Mouse (Mus musculus) urinary bladder, adult 2 months (tissue): ENCODE data around the gene Numb. TPM values are rescaled to one million over a fixed set of nuclear protein-coding genes. Genes with fewer than 3 reads are reported as not detected.

ENCODE experiments used
- DNase-seq: peaks from one replicate; pipeline ENCODE4 v3.0.0; 2022; ENCODE audit warnings: low spot score
- polyA plus RNA-seq: library from polyadenylated mRNA; depleted of rRNA; stranded (reverse); fragments of >200 nt; gene quantifications from 2 replicates; pipeline ENCODE4 v1.2.3, GENCODE M21; 2012

Numb gene
- polyA plus RNA-seq, 1 experiment = 59.7 TPM

DNA sequence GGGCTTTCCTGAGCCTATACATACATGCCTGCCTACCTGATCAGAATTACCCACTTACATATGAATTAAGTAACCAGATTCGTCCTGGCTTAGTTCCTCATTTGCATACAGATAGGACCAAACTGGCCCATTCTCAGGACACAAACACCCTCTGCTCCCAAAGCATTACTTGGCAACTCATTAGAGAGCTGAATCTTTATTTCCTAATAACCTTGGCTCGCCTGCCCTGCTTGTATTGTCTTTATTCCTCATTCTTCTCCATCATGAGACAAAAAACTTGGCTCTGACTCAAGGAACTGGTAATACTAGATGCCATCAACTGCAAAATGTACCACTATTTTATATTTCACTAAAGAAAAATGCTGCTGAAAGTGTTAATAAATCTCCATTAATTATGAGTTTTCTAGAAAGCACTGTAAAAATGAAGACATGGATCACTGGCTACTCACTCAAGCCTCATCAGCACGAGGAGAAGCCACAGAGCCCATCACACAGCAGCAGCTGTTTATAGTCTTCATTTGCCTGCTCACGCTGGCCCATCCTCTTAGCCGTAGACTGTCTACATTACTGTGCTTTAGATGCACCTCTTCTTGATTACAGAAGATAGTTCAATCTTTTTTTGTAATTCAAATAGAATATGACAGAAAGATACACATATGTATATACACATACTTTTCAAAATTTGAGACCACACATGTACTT lies 69.1 kb downstream of the Numb start:
- no peak for DNase-seq

DNA sequence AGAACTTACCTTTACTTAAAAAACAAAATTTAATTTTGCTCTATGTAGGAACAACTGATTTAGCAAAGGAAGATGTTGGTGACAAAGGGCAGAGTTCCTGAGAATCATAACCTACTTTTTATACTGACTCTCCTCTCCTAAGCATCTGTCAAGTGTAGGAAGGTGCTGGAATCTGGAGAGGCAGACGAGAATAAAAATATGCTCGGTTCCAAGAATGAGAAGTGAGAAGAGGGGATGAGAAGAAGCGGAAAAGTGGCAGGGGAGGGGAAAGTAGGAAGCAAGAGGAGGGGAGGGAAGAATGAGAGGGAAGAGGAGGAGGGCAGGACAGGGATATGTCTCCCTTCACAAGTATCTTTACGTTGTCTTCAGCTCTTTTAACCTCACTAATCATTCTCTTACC lies 71.4 kb downstream of the Numb start:
- DNase-seq = no peak

DNA sequence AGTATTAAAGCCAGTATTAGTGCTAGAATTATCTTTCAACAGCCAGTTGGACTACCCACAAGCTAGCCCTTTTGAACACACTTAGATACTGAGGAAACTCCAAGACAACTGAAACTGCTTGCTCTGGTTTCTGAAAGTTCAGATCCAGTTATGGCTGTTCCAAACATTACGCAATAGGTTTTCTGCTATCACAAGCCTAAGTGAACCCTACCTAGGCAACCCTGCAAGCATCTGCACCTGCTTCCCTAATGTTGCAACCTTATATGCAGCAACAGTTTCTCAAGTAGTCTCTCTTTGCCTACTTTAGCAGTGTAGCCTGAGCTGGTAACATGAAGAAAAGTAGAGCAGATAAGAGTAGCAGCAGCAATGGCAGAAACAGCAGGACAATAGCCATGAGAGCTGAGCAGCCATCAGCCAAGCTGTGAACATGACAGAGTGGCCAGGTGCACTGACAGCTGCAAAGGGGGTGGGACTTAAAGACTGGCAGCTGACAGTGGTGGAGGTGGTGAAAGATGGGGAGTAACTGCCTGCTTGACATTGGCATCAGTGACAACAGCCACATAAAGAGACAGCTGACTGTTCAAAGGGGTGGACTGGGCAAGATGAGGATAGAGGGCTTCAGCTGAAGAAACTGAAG lies 73.0 kb downstream of the Numb start:
- no peak for DNase-seq

DNA sequence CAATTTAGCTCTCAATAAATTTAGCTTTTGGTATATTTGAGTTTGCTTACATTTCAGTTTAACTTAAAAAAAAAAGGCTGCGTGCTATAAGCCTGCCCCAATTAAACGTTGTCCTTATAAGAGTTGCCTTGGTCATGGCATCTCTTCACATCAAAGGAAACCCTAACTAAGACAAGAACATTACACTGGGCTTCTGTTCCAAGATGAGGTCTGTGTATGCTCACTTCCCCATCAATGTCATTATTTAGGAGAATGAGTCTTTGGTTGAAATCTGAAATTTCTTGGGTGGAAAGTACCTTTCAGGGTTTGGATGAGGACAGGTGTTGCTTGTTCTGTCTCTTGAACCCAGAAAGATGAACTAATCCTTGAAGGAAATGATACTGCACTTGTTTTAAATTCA lies 73.9 kb downstream of the Numb start:
- no peak for DNase-seq

DNA sequence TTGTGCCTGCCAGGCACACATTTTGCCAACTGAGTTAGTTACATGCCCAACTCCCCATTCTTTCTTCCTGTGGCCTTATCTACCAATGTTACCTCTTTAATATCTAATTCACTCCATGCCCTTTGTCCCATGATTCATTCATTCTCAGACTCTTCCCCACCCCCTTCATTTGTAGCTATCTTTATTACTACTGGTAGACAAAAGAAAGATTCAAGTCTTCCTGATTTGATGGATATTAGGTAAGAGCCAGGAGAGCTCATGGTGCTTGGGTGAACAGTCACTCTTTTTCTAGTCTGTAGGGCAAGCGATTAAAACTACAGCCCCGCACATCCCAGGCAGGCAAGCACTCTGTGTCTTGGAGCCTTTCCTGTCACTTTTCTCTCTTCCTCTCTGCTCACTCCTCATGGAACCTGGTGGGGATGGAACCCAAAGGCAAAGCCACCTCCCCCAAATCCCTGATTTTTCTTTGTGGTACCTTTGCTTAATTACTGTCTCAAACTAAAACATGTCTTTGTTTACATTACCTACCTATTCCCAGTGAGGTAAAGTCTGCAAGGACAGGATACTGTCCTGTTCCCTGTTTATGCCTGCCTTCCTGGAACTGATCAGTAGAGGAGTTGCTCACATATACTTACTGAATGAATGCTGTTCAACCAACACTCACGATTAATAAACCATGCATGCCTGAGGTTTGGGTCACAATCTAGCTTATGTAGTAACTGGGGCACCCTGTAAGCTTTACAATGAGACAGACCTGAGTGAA lies 78.9 kb downstream of the Numb start:
- DNase-seq = no peak

DNA sequence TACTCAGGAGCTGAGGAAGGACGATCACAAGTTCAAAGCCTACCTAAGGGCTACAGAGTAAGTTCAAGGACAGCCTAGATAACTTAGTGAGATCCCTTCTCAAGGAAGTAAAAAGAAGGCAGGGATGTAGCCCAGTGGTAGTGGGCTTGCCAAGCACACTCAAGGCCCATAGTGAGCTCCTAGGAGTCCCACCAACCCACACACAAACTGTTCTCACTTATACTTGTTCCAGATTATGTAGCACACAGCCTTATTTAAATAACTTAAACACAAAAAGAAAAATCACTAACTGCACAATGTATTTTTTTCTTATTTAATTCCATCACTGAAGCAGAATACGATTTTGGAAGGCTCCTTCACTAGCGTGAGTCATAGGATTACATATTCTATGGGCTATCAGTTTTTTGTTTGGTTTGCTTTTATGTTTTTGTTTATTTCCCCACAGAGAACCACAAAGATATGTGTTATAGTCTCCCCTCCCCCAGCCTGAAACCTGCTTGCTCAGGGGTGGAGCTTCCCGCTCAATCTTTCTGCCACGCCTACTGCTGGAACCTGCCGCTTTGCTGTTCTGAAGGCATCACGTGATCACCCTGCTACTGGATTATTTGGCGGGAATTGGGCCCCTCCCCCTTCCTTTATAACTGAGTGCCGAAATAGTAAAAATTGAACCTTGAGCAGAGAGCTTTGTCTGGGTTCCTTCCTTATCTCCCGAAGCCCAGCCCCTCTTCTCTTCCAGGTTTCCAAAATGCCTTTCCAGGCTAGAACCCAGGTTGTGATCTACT lies 80.1 kb downstream of the Numb start:
- no peak for DNase-seq

DNA sequence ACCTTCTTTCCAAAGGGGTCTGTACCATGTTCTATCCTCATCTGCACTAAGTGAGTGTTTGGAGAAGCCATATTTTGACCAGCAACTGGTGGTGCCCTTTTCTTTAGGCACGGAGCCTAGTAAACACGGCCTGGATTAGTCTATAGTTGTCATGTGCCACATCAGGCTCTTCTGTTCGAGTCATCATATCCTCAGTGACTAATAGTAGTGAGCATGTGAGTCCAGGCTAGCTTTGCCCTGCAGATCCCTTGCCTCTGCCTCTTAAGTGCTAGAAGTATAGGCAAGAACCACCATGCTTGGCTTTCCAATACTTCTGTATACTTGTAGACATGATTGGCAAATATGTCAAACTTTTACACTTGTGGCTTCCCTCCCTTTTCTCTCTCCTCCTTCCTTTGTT lies 87.8 kb downstream of the Numb start:
- no peak for DNase-seq

DNA sequence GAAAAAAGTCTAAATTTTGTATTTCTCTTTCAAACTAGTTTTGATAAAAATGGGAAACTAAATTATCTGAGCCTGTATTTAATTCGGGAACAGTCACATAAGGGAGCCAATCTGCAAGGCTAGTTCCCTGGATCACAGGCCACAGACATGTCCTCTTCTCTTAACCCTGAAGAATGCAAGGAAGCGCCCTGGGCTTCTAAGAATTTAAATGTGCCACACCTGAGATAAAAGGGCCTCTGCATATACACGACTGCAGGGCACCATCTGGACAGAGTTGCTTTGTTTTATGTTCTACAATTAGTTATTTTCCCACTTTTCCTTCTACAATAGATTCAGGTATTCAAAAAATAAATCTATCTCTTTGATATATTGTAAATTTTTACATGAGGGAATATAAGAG lies 91.3 kb downstream of the Numb start:
- no peak for DNase-seq

DNA sequence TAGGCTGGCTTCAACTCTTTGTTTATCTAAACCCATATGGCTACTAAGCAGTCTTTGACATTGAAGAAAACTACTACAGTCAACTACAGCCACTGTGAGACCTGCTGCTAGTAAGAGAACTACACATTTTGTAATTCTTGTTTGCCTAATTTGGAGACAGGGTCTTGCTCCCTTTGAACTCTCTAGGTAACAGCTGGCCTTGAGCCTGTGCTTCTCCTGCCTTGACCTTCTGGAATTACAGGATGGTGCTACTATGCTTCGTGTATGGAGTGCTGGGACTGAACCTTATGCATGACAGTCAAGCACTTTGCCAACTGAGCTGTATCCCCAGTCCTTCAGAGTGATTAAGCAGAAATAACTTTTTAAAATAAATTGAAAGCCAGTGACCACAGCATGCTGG lies 105.1 kb downstream of the Numb start:
- DNase-seq = no peak

DNA sequence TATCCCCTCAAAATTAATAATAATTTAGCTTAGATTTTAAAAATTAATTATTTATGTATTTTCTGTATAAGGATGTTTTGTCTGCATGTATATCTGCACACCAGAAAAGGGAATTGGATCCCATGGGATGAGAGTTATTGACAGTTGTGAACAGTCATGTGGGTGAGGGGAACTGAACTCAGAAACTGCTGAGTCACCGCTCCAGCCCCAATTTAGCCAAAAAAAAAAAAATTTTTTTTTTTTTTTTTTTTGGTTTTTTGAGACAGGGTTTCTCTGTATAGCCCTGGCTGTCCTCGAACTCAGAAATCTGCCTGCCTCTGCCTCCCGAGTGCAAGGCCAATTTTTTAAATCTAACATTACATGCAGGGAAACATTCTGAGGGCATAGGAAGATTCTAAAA lies 109.8 kb downstream of the Numb start:
- DNase-seq = no peak

DNA sequence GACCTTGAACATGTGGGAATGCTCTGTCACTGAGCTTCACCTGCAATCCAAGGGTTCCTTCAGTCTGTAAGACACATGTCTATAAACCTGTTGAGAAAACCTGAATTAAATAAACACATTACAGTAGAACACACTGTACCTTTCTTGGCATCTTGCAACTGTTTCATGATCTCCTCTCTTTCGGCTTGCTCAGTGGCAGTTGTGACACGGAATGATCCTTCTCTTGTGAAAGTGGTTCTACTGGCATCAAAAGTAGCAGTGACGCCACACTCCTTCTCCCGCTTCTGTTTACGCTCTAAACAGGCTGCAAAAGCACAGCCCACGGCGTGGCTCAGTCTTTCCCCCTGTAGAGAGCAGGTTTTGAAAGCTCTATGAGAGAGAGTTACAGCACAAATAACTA lies 118.1 kb downstream of the Numb start:
- no peak for DNase-seq

DNA sequence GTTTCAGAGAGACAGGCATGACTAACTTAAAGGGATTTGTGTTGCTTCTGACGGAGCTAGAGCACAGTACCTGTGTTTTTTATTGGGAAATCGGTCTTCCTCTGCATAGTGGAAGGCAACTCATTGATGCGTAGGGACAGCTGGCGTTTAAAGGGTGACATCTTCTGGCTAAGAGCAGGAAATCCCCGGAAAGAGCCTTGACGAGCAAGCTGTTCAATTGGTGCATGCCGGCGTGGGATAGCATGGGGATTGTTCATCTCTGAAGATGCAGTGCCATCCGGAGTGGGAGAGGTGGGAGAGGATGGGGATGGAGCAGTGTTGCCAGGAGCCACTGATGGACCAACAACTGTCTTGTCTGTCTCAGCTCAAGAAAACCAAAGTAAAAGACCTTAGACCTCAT lies 120.8 kb downstream of the Numb start:
- DNase-seq = no peak

DNA sequence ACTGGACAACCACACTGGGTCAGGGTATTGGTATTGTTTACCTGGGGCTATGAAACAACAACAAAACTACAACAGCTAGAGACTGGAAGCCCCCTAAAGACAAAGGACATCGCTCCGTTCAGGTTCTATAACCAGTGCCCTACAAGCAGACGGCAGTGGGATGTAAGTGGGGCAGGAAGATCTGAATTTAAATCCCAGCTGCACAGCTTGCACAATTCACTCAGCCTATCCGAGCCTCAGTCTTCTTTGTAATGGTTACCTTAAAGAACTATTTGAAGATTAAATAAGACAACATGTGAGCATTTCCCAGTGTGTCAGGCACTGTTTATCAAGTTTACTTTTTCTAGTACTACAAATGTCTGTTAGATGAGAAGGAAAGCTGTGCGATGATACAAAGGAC lies 123.4 kb downstream of the Numb start:
- DNase-seq = no peak

DNA sequence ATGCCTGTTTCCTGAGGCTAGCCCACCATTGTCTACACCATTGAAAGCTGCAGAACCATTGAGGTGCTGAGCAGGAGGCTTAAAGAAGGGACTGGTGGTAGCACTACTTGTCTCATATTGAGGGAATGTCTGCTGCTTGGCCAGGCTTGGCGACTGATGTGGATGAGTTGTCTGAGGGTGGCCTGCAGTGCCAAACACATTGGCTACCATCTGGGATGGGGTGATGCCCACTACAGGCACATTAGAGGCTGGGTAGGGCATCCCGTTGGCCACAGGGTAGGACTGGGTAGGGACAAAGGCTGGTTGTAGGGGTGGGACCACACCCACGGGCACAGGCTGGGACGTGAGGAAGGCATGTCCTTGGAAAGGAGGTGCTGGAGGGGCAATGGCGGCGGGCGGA lies 126.1 kb downstream of the Numb start:
- DNase-seq = no peak

DNA sequence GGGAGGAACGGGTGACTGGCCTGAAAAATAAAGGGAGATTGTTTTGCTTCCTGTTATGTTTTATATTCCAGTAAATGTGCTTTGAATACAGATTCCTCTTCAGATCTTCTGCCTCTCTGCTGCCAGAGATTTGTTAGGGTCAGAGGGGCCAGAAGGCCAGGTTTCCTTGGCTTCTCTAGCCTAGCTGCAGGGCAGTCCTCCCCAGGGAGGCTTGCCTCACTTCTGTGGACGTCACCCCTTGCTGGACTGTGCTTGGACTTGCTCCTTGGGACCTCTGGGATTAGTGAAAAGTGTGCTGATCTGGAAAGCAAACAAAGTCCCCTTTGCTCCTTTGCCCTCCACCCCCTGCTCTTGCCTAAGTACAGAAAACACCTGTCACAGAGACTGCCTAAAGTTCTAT lies 126.7 kb downstream of the Numb start:
- DNase-seq = no peak

DNA sequence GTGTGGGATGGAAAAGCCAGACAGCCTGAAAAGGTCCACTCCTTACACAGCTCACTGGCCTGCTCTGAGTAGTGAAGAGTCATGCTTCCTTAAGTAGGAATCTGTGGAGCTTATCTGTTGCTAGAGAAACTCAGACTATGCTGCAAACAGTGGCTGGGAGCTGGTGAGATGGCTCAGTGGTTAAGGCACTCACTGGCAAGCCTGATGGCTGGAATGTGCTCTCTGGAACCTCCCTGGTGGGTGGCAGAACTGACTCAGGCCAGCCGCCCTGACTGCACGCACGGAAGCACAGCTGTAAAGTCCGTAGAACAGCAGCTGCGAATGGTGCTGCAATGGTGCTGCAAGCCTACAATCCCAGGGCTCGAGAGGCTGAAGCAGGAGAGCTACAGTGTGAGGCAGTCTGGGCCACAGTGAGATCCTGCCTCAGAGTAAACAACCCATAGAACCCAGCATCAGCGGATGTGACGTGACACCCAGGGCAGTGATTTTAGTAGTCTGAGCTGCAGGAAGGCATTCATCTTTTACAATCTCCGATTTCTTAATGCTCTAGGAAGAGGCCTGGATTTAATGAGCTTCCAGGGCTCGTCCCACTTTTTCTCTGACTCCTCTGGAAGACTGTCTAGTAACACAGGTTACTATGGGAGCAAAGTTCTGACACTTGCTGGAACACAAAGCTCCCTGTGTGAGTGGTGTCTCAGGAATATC lies 128.9 kb downstream of the Numb start:
- no peak for DNase-seq

DNA sequence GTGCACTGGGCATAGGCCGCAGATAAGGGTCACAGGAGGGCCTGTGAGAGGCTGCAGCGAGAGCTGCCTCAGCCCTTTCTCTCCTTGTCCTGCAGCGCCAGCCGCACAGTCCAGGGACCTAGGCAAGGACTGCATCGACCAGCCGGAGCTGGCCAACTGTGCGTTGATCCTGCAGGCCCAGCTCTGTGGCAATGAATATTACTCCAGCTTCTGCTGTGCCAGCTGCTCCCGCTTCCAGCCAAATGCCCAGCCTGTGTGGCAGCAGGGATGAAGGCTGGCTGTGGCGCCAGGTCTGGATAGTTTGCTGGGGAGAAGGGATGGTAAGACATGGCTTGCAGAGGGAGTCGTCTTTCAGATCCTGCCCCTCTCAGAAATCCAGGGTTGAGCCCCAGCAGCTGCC lies 130.0 kb downstream of the Numb start:
- no peak for DNase-seq

DNA sequence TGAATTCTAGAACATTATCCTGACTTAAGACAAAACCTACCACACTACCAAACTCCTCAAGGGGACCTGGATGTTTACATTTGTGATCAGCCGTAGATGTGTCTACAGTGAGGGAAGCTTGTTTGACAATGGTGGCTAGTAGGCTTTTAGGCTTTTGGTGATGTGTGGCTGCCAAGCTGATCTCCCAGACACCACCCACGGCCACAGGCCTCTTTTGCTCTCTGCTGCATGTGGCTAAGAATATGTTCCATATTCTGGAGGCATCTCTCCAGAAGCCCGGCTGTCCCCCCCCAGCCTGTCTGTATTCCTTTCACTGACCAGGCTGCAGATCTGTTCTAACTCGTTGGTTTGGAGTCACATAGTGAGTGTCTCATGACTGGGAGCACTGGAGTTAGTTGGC lies 131.0 kb downstream of the Numb start:
- DNase-seq = no peak

DNA sequence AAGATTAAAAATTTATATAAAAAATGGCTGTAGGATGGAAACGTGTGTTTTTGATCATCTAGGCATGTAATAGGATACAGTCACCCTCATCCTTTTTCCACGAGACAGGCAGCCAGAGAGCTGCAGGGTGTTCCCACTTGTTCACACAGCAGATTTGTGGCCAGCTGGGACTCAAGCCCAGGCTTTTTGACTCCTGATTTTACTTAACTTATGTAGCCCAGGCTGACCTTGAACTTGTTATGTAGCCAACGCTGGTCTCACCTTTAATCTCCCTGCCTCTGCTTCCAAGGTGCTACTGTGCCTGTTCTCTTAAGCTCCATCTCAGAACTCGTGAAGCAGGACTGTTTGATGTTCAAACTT lies 132.0 kb downstream of the Numb start:
- DNase-seq = no peak

DNA sequence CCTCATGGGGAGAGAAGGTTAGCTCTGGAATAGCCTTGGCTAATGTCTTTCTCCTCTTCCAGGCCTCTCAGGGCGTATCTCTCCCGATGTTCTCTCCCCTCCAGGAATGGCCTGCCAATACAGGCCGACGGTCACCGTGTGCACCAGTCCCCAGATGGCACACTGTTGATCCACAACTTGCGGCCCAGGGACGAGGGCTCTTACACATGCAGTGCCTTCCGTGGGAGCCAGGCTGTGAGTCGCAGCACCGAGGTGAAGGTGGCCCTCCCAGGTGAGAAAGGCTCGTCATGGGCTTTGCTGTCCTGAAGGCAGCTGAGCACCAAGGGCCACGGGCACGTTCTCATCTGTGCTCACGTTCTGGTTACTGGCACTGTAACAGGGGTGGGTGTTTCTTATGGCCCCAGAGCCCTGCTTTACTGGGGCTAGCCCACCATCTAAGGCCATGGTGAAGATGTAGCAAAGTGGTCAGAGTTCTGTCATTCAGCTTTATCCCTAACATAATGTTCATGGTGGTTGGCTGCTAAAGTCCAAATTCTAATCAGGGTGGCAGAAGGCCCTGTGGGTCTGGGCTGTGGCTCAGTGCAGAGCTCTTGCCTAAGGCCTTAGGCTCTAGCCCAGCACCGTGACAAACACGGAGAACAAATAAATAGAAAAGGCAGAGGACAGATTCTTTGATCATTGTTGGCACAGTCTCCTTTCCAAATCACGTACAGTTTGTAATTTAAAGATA lies 132.5 kb downstream of the Numb start:
- DNase-seq = no peak

DNA sequence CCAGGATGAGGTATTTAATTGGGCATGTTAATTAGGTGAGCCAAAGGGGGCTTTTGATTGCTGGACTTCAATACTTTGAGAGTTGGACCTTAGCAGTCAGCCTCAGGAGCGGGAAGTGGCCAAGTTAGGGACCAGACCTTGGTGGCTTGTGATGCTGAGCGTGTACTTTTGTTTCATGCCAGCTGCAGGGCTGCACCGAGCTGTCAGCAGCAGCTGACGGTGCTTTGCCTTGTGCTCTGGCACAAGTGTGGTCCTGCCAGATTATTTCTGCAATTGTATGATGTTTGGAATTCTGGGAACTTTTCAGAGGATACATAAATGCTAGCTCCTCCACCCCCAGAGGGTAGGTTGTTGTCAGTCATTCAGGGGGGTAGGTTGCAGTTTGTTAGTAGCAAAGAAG lies 136.4 kb downstream of the Numb start:
- DNase-seq = no peak
